Mouse (Mus musculus) kidney, adult 11 months (tissue): ENCODE measurements around the gene Nipal1.

Experiments used
- DNase-seq: peaks from one replicate; pipeline ENCODE4 v3.0.0; 2022

Nipal1 gene

DNA sequence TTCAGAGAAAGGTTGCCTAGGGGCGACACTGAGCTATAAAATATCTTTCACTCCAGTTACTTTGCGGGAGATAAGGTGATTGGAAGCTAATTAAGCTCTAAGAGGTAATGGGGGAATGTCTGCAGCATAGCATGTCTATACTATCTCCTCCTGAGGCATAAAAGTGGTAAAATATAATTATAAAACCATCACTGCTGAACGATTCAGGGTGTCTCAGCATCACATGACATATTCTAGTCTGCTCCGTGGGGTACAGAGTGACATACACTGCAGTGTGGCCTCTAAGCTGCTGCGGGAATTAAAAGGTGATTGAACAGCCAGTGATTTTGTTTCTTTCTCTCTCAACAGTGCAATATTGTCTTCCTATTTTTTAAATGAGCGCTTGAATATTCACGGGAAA lies 18.8 kb downstream of the Nipal1 start:
- DNase-seq = no peak

DNA sequence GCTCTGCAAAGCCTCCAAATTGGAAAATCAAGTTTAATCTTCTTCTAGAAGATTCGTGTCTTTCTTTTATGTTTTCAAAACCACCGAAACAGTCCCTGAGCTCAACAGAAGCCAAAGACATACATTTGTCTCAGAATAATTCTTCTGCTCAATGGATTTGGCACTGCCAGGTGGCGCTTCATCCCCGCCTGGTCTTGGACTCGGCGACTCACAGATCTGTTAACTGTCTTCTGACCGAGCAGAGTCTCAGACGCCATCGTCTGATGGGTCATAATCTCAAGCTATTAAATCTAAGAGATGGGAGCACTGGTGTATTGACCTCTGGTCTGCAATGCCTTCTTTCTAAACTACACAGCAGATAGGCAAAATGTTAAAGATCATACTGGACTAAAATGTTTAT lies 20.8 kb downstream of the Nipal1 start:
- no peak for DNase-seq

DNA sequence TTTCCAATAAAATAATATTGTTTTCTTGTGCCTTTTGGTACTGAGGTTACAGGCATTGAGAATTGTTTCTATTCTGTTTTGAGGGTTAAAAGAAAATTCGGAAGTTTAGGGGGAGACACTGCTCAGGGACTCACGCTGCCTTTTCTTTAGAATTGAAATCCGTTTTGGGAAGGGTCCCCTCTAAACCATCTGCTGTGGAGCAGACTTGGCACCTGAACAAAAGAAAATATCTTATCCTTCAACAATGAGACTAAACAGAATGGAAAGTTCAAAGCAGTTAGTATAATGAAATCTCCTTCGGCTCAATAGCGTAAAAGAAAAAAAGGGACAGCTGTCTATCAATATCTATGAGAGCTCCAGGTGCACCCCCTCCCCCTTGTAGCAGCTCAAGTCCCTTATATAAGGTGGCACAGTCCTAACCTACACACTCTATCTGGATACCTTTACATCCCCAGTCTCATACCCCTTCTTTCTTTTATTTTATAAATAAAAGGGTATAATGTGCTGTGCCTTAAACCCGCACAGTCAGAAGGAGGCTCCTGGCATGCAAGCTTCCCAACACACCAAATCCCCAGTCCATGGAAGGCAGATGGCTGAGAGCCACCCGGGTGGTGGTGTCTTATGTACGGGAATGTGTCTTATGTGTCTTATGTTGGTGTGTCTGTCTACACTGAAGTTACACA lies 23.6 kb downstream of the Nipal1 start:
- no peak for DNase-seq

DNA sequence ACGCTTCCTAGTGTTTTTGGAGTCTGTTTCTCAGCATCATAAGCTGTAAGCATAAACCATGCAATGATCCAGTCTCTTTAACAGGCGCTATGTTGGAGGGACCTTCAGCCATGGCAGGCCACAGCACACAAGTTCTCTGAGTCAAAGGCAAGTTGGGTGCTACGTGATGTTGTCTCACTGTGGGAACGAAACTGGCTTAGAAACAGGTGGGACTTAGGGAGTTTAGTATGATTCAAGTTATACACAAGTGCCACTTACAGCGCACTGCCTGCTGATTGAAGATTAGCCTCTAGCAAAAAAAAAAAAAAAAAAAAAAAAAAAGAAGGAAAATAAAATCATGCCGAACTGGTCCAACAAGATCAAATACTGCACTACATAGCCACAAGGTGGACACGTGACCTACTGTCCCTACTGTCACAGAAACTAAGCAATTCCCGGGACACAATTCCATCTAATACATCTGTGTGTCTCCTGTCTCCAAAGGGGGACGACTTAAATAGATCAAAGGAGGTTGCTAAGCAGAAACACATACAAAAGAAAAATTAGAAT lies 27.5 kb downstream of the Nipal1 start:
- DNase-seq = no peak

DNA sequence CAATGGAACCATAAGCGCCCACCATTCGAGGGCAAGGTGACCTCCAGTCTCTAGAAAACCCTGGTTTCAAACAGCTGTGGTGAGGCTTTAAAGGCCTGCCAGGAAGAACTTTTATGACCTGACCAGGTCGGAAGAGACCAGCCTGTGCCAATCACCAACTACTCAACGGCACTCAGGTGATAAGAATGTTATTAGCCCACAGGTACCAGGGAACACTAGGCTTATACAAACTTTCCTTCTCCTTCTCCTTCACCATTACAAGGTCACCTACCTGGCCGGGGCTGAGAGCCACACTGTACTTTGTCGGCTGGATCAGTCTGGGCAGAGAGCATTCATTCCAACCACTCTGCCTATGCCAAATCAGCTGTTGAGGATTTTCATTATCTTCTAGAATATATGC lies 33.9 kb downstream of the Nipal1 start:
- peak; percentile 11 for DNase-seq

DNA sequence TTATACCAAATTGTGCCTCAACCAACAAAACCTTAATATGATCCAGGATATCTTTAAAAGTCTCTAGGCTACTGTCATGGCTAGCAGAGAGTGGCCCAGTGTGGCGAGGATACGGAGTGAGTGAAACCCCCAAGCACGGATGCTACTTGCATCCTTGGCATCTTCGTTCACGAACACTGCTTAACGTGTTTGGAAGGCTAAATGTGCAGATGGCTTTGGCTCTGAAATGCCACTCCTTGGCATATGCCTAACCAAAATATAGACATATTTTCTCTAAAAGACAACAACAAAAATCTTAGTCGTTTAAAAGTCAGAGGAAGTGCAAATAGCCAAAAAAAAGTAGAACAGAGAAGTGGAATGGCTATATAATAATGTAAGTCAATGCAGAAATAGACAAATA lies 42.0 kb downstream of the Nipal1 start:
- no peak for DNase-seq

DNA sequence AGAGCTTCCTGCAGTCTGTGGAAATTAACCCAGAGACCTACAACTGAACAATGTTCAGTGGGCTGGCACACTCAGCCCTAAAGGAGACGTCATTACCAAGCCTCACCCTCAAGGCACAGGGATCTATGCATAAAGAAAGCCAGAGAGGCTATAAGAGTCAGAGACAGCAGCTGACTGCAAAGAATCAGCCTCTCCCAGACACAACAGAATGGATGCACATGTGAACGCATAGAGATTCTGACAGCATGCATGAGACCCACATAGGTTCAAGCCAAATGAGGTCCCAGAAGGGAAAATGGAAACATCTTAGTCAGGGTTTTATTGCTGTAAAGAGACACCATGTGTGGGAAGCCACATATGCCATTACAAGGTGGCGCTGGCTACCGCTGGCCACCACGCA lies 42.9 kb downstream of the Nipal1 start:
- no peak for DNase-seq

DNA sequence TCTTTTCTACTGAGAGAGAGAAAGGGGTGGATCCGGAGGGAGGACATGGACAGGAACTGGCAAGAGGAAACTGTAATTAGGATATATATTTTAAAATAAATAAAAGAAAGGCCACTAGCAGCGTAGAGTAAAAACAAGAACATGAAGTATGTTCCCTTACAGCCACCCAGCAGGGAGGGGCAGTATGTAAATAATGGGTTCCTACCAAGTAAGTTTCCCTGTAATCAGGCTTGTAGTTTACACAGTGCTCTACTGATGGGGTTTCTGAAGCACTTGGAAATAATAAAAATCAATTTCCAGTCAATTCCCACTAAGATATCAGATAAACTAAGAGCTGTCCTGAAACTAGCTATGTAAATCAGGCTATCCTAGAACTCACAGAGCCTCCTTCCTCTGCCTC lies 47.1 kb downstream of the Nipal1 start:
- no peak for DNase-seq

DNA sequence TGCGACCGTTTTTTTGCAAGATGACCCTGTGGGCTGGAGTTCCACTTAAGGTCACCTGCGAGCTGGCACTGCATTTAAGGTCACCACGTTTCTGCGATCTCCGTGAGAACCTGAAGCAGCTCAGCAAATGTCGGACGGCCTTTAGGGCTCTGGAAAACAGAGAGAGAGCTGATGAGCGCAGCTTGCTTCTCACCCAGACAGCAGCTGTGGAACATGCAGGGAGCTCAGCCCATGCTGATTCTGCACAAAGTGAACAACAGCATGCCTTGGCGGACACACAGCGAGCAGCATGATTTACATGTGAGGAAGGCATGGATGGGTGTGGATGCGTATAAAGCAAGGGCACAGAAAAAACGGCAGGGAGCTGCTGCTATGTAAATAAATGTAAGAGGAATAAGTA lies 48.9 kb downstream of the Nipal1 start:
- no peak for DNase-seq

DNA sequence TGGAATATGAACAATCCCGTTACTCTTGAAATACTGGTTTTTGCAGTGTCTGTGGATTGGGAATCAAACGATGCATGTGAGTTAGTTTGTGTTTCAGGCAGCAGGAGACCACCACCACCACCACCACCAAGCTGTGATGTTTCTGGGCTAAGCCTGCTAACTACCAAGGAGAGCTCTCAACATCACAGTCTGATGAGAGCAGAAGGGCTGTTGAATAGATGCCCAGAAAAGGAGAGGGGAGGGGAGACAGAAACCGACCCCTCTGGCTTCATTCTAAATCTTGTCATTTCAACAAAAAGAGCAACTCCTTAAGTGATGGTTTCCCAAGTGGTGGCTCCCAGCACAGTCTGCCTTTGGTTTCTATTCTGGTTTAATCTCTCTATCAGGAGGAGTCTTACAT lies 50.7 kb downstream of the Nipal1 start:
- no peak for DNase-seq

DNA sequence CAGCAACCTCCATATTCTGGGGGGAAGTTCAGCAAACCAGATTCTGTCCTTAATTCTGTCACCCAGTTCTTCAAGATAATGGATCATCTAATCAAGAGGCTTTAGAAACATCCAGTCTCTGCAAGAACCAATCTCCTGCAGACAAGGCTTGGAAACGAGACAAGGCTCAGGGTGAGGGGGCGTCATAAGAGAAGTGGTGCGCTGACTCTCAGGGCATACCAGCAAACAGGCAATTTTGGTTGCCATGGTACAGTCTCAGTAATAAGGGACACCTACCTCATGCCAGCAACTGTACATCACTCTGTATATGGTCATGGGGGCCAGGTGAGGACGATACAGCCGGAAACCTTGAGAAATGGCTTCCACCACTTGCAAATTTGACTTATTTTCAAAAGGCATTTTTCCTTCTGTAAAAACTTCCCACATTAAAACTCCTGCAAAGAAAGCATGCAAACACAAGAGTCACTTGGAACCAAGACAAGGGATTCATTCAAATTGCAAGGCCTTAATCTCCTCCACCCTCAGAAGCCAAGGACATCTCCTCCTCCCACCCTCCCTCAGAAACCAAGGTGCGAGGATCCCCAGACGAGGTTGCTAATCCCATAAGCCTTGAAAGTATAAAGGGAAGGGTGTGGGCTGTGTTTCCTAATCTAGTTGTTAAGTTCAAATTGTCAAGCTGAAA lies 51.4 kb downstream of the Nipal1 start:
- no peak for DNase-seq

DNA sequence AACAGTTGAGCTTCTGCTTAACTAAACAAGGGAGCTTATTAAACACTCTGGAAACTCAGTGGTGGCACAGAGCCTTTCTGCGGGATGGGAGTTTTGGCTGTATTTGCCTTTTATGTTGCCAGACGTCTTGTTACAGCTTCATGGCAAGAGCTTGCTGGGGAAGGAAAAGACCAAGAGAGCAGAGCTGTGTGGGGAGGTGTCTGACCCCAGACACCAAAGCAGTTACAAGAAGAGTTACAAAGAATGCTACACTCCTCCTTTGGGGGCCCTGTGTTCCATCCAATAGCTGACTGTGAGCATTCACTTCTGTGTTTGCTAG lies 51.9 kb downstream of the Nipal1 start:
- no peak for DNase-seq

DNA sequence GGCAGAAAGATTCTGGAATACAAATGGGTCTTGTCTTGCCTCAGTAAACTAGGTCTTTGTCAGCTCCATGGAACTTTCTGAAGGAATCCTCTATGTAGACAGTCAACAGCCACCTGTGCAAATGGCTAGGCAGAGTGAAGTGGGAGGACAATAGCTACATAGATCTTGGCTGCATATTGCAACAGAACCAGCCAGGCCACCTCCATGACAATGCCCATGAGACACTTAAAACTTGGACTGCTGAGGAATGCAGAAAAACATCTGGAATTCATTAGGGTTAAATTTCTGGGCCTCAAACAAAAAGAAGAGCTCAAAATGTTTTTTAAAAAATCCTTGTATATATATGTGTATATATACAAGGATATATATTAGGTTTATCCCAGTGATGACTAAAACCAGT lies 54.6 kb downstream of the Nipal1 start:
- DNase-seq = no peak

DNA sequence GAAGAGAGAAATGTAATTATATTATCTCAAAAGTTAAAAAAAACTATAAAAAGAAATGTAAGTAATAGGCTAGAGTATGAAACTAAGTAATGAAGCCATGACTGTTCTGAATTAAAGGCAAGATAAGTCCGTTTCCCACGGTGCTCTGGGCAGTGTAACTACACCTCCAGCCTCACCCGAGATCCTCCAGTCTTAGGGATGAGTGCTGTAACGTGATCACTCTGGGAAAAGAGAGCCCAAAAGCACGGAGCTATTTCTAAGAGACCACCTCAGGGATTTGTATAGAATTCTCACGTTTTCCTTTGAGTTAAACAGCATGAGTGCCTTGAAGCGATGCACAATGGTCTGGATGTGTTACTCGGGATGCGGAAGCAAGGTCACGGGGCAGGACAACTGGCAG lies 58.5 kb downstream of the Nipal1 start:
- DNase-seq = no peak

DNA sequence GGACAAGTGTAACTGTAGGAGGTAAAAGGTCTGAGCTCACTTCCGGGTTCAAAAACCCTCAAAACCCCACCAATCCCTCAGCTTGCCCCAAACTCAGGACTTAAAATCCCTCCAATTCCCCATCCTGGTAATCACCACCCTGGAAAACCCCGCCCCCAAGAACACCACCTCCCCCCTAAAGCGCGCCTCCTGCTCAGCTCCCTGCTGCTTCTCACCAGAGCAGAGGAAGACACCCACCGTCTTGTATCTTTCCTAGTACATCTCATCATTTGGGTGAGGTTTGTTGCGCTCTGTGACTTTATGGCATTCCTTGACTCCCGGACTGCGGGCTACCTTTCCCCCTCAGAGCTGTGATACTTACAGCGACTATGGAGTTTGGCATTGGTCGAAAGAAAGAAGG lies 59.1 kb downstream of the Nipal1 start:
- DNase-seq = no peak

DNA sequence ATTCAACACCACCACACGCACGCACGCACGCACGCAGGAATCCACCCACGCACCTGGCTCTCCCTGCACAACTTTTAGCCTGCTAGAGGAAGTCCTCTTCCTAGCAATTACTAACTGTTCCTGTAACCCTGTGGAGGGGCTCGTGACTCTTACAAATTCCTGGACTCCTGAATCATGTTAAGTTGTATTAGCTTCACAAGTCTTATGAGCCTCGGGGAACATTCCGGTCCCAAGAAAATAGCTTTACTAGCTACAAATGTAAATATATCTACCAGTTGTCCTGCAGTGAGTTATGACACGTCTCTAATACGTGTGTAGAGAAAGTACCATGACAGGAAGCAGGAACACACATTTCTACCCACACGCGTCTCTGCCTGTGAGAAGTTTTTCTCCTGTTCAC lies 61.9 kb downstream of the Nipal1 start:
- no peak for DNase-seq

DNA sequence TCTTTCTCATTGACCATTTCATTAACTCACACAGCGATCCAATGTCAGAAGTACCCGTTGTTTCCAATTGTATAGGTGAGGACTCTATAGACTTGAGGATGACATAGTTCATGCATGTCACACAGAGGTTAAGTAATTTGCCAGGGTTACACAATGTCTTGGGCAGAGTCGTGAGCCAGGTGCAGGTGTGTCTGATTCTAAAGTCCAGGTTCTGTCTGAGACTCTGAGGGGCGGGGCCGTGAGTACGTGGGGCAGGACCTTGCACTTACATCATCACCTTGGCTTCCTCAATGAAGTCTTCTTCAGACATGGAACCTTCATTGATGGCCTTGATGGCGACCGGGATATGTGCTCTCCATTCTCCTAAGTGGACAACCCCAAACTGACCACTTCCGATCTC lies 62.4 kb downstream of the Nipal1 start:
- no peak for DNase-seq

DNA sequence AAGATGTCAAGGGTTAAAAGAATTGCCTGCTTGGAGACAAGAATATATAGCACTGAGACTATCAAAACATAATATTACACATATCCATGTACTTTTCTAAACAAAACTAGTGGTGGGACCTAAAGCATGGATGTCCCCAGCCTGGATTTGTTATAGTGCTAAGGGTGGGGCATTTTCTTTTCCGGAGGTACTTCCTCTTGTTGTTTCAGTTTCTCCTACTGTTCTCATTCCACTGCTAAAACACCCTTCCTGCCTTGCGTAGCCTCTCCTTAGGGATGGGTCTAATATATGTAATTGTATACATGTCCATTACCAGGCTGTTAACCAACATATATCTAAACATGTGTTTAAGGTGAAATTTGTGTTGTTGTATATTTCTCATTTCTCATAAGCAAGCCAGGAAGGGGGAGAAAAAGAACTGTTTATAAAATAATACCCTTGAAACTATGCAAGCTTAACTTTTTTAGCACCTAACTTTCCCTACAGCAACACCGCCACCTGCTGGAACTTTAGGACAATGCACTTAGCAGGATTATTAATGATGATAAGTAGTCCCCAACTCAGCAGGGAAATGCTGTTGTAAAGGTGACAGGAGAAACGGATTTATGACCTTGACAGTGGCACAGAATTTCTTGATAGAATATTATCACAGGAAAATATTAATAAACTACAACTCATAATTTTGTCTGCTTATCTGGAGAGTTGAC lies 63.1 kb downstream of the Nipal1 start:
- no peak for DNase-seq

DNA sequence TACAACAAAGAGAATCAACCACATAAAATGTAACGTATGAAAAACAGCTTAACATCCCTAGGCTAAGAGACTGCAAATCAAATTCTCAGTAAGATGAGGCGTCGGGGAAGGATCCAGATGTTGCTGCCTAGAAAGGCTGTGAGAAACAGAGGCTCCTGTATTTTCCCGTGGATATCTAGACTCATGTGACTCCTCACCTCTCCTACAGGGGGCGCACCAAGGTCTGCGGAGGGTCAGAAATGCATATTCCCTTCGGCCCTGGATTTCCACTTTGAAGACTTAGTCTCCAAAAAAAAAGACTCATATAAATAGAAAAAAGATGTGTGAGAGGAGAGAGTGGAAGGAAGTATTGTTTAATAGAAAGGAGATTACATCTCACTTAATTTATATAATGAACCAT lies 73.0 kb downstream of the Nipal1 start:
- DNase-seq = no peak
